Mouse (Mus musculus) spleen, postnatal 14 days (tissue): ENCODE measurements around the gene Nek5.
"Not testable (repeated sequence)": the region's sequence is repeated elsewhere in the genome, so short reads cannot be mapped to it uniquely, and the experiment has no call there.

ENCODE experiments used
- DNase-seq, 2 experiments: peaks; one replicate each; pipeline ENCODE4 v3.0.0; 2021 to 2022; ENCODE audit warnings: low spot score in 2 of 2

Nek5 gene

DNA sequence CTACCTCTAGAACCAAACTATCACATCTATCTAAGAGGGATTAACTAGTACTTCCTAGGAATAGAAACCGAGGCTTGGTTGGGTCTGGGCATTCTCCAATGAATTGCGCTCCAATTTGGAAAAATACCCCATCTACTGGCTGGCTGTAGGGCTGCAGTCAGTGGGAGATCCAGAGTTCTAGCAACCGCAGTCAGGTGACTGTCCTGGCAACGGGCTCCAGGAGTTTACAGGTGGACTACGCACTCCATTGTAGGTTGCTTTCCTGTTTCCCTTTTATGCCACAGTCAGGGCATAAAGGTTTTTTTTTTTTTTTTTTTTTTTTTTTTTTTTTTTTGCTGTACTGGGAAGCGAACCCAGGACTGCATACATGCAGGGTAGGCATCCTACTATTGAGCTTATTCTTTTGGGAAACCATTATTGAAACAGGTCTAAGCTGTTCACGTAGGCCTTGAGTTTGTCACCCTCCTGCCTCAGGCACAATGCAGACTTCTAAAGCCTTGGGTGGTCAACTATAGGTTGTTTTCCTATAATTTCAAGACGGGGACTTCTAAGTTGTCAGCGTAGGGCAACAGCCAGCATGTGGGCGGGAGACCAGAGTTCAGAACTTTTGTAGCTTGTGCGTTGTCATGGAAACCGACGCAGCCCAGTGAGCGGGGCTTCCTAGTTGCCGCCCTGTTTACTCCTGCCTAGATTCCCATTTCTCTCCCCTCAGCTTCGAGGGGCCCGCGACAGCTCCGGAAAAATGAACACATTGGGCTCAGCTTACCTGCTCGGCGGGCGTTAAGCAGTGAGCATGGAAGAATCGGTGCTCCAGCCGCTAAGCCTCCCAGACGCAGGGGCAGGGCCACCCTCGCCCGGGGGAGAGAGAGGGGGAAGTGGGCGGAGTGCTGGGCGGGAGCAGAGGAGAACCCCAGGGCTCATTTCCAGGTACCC is at the start of gene Nek5:
Nek5 (minus strand) TSS at position 834 of the 933 bp plus-strand sequence.
- DNase-seq, result no peak

GRCm38 (mm10) chr8:22169167-22169566 is 44.3 kb upstream of the Nek5 start:
- no peak for DNase-seq

GRCm38 (mm10) chr8:22166080-22166603 is 41.3 kb upstream of the Nek5 start, which contains the start of gene Nek3:
Gene Nek3, minus strand, starts transcription at chr8:22166435.
- peak; percentile 64 to 75 for DNase-seq

GRCm38 (mm10) chr8:22165251-22166079 is 40.6 kb upstream of the Nek5 start:
- DNase-seq, result no peak

- no peak for DNase-seq
These were observed 39.6 kb upstream of the Nek5 start for GRCm38 (mm10) chr8:22164431-22164830.

- DNase-seq, result no peak
These were observed 37.4 kb upstream of the Nek5 start for GRCm38 (mm10) chr8:22162206-22162605.

- no peak for DNase-seq
These were observed 25.5 kb upstream of the Nek5 start for GRCm38 (mm10) chr8:22150345-22150663.

- no peak for DNase-seq
These were observed 24.9 kb upstream of the Nek5 start for GRCm38 (mm10) chr8:22149643-22150344.

DNA sequence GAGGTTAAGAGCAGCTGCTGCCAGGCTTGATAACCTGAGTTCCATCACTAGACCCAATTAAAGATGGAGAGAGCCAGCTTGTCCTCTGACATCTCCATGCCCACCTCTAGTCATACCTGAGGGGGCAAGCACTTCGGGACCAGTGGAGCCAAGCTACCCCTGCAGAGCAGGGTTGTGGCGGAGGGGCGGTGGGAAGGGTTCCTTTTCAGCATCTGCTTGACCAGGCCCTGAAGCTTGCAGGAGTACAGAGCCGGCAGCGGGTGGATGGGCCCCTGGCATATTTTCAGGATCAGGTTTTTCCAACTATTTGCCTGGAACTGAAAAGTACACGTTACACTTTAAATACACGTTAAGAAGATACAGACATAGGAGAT is 23.5 kb upstream of the Nek5 start:
- no peak for DNase-seq

DNA sequence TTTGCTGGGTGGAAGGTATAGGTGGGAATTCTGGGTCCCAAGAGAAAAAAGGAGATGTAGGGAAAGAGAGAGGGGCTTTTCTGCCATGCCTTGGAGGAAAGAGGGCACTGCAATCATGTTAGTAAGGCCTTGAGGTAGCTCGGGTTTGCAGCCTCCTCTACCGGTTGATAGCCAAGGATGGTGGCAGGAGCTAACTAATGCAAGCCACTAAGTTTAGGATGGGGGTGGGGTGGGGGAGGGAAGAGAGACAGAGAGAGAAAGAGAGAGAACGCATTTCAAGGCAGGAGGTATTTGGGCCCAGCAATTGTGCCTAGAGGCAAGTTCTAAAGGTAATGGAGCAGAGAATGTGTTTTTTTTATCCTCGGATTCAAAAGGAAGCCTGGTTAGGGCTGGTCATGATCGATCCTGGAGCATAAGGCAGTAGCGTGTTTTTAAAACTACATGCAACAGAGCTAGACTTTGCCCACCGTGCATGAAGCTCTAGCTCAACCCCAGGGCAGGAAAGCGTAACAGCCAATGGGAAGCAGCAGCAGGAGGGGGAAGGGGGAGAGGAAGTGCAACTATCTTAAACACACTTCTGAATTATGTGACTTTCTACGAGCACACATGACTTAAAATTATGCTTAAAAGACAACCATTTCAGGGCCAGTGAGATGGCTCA is 23.0 kb upstream of the Nek5 start:
- no peak for DNase-seq

GRCm38 (mm10) chr8:22145831-22146230 is 21.0 kb upstream of the Nek5 start:
- DNase-seq, result no peak

DNA sequence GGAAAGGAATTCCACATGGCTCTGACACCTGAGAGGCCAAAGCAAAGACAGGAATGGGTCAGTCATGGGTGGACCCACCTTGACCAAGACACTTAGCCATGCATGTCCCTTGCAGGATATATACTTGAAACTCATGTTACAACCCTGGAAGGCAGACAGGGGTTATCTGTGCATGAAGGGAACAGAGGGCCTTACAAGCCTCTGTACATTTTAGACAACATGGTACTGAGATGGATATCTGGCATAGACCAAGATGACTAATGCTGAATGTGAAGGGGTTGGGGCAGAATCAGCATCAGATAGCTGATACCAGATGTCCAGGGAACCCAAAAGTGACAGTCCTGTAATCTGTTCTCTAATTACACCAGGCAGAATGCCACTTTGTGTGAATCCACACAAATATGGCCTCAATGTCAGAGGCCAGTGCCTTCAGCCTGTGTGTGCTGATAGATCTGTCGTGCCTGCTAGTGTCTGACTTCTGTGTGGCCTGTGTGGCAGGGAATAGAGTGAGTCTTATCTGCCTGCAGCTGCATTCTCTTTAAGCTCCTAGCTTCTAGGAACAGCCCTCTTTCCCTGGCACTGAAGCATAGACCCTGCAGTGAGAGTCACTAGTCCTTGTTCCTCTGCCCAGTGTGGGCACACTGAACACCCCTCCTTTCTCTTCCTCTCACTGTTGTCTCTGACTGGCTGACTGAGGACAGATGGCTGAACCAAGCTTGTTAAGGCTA is 19.1 kb upstream of the Nek5 start:
- no peak for DNase-seq

- DNase-seq, result no peak
These were observed 17.7 kb upstream of the Nek5 start for GRCm38 (mm10) chr8:22142592-22142991.

DNA sequence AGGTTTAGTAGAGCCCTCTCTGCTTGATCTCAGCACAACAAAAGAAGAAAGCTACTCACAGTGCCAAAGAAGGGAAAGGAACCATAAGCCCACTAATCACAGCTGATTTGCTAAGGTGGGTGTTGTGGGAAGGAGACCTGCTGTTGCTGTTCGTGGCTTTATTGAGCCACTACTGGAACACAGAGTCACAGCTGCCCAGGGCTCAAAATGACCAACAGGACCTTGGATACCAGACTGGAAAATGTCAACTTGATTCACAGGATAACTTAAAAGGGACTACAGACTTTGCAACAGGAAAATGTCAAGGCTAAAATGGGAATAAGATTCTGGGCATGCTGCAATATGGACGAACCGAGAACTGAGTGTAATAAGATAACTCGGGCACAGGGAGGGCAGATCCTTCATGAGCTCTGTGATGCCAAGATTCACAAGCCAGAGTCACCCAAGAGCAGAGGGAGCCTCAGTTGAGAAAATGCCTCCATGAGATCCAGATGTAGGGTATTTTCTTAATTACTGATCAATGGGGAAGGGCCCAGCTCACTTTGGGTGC is 17.1 kb upstream of the Nek5 start:
- DNase-seq, result no peak

DNA sequence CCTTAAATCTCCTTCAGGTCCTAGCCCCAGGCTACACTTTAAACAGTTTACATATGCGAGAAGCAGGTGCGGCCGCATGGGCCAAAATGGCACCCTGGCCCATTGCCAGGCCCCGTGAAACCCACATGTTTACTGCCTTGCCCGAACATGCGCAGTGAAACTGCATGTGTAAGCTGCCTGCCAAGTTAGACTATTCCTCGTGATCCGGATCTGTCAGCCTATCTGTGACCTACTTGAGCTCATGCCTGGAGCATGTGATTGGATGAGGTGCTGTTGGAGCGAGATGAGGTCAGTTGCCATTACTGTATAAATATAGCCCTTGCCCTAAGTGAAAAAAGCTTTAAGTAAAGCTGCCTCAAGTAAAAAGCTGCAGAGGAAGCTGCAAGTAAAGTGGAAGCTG is 11.6 kb upstream of the Nek5 start:
- DNase-seq, result not testable (repeated sequence)

DNA sequence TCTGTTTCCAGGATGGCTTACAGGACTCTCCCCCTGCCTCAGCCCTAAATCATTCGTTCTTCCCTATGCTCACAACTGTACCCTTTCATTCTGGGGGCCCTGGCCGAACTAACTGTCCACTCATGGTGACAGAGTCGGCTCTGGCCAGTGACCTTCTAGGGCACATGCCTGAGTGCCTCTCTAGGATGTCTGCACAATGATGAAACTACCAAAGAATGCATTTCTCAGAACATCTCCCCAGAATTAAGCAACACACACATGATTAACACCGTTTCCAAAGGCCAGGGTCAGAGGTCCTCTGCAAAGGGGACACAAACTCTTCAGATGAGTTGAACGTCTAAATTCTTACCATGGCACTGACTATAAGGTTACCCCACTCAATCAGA is 9.9 kb upstream of the Nek5 start:
- no peak for DNase-seq

- peak in 1 of 2 experiments; percentile 4 for DNase-seq
These were observed 9.4 kb upstream of the Nek5 start for GRCm38 (mm10) chr8:22134078-22134749.

- DNase-seq, result no peak
These were observed 7.2 kb upstream of the Nek5 start for GRCm38 (mm10) chr8:22132062-22132461.

DNA sequence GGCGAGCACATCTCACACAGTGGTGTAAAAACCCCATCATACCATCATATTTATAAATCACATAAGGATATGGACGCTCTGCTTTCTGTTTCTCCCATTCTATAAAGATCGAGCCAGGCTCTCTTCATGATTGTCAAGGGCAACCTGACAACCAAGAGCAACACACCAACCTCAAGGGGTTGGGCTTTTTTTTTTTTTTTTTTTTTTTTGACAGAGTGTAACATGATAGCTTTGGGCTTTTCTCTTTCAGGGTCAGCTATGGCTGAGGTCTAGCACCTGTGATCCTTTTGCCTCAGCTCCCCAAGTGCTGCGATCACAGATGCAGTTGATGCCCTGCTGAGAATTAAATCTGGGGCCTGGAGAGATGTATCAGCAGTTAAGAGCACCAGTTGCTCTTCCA is 17.8 kb downstream of the Nek5 start:
- DNase-seq, result no peak

GRCm38 (mm10) chr8:22091568-22091967 is 33.3 kb downstream of the Nek5 start:
- DNase-seq, result no peak
